Mouse (Mus musculus): ENCODE data around the gene Defb28. TPM values are rescaled to one million over a fixed set of nuclear protein-coding genes. Genes with fewer than 3 reads are reported as not detected.

Defb28 gene
- polyA plus RNA-seq (2012; rRNA removed): 0.39 TPM in 1 of 2 replicates, not detected in the other

DNA sequence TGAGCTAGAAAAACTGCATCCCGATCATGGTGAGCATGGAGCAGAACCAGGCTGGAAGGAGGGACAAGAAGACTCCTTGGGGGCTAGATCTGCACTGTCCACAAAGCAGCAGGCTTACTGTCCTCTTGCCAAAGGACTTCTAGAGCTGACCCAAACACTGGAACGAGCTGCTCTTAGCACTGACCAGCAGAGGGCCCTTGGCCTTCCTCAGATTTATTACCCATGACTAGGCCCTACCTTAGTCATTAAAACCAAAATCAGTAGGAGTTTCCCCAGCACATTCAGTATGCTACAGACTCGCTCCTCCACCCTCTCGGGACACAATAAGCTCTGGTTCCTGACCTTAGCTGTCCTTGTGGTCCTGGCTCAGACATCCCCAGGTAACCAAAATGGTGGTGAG is at the start of gene Defb28:
Defb28 (plus strand) TSS at position 275 of the 400 bp plus-strand sequence.

DNA sequence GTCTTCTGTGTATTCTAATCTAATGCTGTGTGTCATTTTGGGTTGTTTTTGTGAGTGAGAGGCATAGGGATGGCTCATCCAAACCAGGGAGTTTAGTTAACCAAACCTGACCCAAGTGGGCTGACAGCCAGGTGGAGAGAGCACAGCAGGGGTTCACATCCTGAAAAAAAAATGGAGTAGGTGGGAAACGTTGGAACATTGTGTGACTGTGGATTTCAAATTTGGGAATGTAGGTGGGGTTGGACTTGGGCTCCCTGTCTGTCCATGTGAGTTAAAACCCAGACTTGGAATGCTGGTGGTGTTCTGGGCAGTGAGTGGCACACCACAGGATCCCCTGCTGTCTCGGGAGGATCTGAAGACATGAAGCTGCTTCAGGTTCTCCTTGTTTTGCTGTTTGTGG is 41.3 kb upstream of the Defb28 start, which contains the start of gene Defb20:
Defb20 (plus strand) TSS at position 301 of the 400 bp plus-strand sequence.

DNA sequence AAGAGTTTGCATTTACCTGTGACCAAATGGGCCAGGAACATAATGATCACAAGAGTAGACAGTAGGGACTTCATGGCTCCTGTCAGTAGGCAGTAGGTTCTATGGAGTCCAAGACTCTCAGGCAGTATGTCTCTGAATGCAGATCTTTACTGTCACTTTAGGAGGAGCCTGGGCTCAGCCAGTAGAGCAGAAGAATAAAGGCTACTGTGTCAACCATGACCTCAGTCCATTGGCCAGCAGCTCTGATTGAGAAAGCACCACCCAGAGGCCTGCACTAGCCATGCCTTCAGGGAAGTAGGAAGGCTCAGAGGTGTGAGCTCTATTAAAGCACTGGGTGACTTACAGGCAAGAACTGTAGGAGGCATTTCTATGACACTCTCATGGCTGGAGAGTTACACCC is 28.0 kb upstream of the Defb28 start, which contains the start of gene Defb22:
Defb22 (minus strand) TSS at position 101 of the 400 bp plus-strand sequence.

DNA sequence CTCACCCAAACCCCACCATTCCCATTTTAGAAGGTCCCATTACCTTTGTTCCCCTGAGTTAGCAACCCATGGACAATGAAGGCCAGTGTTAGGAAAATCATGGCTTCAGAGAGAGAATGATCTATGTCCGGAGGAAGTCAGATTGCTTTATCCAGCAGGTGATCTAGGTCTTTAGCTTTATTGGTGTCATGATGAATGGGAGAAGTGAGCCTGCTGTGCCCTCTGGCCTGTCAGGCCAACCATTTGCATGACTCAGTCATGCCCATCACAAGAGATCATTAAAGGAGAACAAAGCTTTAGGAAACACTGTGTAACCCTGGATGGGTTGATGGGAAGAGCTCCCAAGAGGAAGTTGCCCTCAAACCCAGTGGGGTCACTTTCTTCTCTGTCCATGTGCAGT is 6.5 kb upstream of the Defb28 start, which contains the start of gene Defb26:
Defb26 (minus strand) TSS at position 101 of the 400 bp plus-strand sequence.

DNA sequence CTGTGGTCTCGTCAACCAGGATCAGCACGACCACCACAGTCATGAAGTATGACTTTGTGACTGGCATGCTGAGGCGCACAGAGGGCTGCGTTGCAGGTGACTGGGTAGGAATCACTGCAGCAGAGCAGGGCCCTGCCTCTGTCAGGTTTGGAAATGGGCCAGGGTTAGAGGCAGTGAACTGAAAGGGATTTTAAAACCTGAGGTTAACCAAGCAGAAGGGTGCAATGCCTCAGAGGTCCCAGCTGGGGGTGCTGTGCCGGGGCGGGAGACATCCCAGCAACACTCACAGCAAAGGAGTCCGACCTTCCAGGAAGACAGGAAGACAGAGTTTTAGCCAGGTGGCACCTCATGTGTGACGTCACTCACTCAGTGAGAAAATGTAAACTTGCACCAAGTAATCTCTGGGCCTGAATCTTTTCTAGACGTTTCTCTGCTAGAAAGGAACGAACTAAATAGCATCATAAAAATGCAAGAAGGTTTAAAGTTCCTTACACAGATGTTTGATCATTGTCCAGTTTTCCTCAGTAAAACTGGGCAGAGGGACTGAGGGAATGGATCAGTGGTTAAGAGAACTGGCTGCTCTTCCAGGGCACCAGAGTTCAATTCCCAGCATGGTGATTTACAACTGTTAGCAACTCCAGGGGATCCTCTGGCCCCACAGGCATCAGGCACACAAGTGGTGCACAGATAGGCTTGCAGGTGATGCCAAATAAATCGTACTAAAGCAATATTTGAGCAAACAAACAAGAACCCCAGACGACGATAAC is 22.1 kb downstream of the Defb28 start, which contains the start of gene Defb29:
Defb29 (minus strand) TSS at position 155 of the 767 bp plus-strand sequence.

DNA sequence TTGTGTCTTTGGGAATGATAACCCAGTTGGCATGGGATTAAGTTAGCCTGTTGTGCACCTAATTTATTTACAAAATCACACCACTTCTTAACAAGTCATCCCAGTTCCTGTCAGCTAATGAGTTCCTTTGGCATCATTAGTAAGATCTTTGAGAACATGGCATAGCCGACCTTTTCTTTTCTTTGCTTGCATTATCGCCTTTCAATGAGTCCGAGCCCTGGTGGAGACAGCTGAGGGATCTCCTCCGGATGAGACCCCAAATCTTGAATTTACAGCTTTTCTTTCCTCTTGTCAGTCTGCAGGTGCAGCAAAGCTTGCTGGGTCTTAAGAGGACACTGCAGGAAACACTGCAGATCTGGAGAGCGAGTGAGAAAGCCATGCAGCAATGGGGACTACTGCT is 51.0 kb downstream of the Defb28 start, which contains the start of gene Gm17416:
Gm17416 (plus strand) TSS at position 301 of the 400 bp plus-strand sequence.

Other genes with a start within 250 kb of the Defb28 start
- gene Tbc1d20, start 224.4 kb upstream of the Defb28 start, polyA plus RNA-seq (2012; rRNA removed): 19.8 and 22.3 TPM in 2 replicates
- gene Rbck1, start 185.6 kb upstream of the Defb28 start, polyA plus RNA-seq (2012; rRNA removed): 89.9 and 100 TPM in 2 replicates
- 1.5 and 3.1 TPM in 2 replicates for gene Trib3, start 174.2 kb upstream of the Defb28 start, polyA plus RNA-seq (2012; rRNA removed)
- 0.22 and 0.56 TPM in 2 replicates for gene Nrsn2, start 141.6 kb upstream of the Defb28 start, polyA plus RNA-seq (2012; rRNA removed)
- 3.7 and 4.3 TPM in 2 replicates for gene Sox12, start 120.2 kb upstream of the Defb28 start, polyA plus RNA-seq (2012; rRNA removed)
- gene Zcchc3, start 103.2 kb upstream of the Defb28 start, polyA plus RNA-seq (2012; rRNA removed): 1.3 and 1.4 TPM in 2 replicates
- 0.26 TPM in 1 of 2 replicates, not detected in the other for gene 6820408C15Rik, start 102.7 kb upstream of the Defb28 start, polyA plus RNA-seq (2012; rRNA removed)
- 0.23 TPM in 1 of 2 replicates, not detected in the other for gene Defb23, start 53.6 kb upstream of the Defb28 start, polyA plus RNA-seq (2012; rRNA removed)
- 1.2 TPM in 1 of 2 replicates, not detected in the other for gene Defb20, start 41.2 kb upstream of the Defb28 start, polyA plus RNA-seq (2012; rRNA removed)
- gene Defb22, start 28.1 kb upstream of the Defb28 start, polyA plus RNA-seq (2012; rRNA removed): 0.31 TPM in 1 of 2 replicates, not detected in the other
- not detected in 2 replicates for gene Defb26, start 6.6 kb upstream of the Defb28 start, polyA plus RNA-seq (2012; rRNA removed)
- not detected in 2 replicates for gene Defb29, start 21.8 kb downstream of the Defb28 start, polyA plus RNA-seq (2012; rRNA removed)
- gene Gm17416, start 51.1 kb downstream of the Defb28 start, polyA plus RNA-seq (2012; rRNA removed): not detected in 2 replicates
- not detected in 2 replicates for gene Defb21, start 54.5 kb downstream of the Defb28 start, polyA plus RNA-seq (2012; rRNA removed)
- gene Defb19, start 62.1 kb downstream of the Defb28 start, polyA plus RNA-seq (2012; rRNA removed): not detected in 2 replicates
- not detected in 2 replicates for gene Defb45, start 81.1 kb downstream of the Defb28 start, polyA plus RNA-seq (2012; rRNA removed)
- not detected in 2 replicates for gene Defb36, start 86.1 kb downstream of the Defb28 start, polyA plus RNA-seq (2012; rRNA removed)
- gene Defb25, start 104.8 kb downstream of the Defb28 start, polyA plus RNA-seq (2012; rRNA removed): 3.2 TPM in 1 of 2 replicates, not detected in the other
- gene Rem1, start 108.7 kb downstream of the Defb28 start, polyA plus RNA-seq (2012; rRNA removed): 6.7 and 10.2 TPM in 2 replicates
- gene H13, start 151.2 kb downstream of the Defb28 start, polyA plus RNA-seq (2012; rRNA removed): 70.4 and 121 TPM in 2 replicates
- 0.67 and 1.0 TPM in 2 replicates for gene Mcts2, start 168.8 kb downstream of the Defb28 start, polyA plus RNA-seq (2012; rRNA removed)
- gene Id1, start 218.0 kb downstream of the Defb28 start, polyA plus RNA-seq (2012; rRNA removed): 694 and 877 TPM in 2 replicates
- 1.8 and 3.3 TPM in 2 replicates for gene Cox4i2, start 235.9 kb downstream of the Defb28 start, polyA plus RNA-seq (2012; rRNA removed)